Mouse (Mus musculus) liver, embryonic 16.5 days (tissue): ENCODE data around the gene Cyp1b1. TPM values are rescaled to one million over a fixed set of nuclear protein-coding genes. Genes with fewer than 3 reads are reported as not detected.

Experiments used
- ATAC-seq: fragments of 200-750 bp; cut with Nextera tagmentation; 2 replicates; pipeline ENCODE4 v1.8.0; 2017; ENCODE audit warnings: low read depth, mild to moderate bottlenecking, moderate number of reproducible peaks, moderate library complexity
- H3K27ac ChIP-seq: fragments of 300-500 bp; sonication (generic); 2 replicates; pipeline ENCODE4 v1.5.1; 2014; ENCODE audit warnings: mild to moderate bottlenecking, low read length
- H3K27me3 ChIP-seq: fragments of 300-500 bp; sonication (generic); 2 replicates; pipeline ENCODE4 v1.6.1; 2014; ENCODE audit warnings: low read depth, low read length, mixed read lengths; ENCODE audit not compliant: control insufficient read depth, insufficient read depth
- H3K36me3 ChIP-seq: fragments of 300-500 bp; sonication (generic); 2 replicates; pipeline ENCODE4 v1.6.1; 2014; ENCODE audit warnings: mild to moderate bottlenecking; ENCODE audit not compliant: control insufficient read depth, insufficient read depth
- H3K4me1 ChIP-seq: fragments of 300-500 bp; sonication (generic); 2 replicates; pipeline ENCODE4 v1.6.1; 2014; ENCODE audit warnings: low read depth, low read length, mixed read lengths; ENCODE audit not compliant: control insufficient read depth
- H3K4me2 ChIP-seq: fragments of 300-500 bp; sonication (generic); 2 replicates; pipeline ENCODE4 v1.6.1; 2014; ENCODE audit warnings: low read depth, low read length, mixed read lengths
- H3K4me3 ChIP-seq: fragments of 300-500 bp; sonication (generic); 2 replicates; pipeline ENCODE4 v1.5.1; 2014; ENCODE audit warnings: low read depth, mild to moderate bottlenecking, low read length
- H3K9ac ChIP-seq: fragments of 300-500 bp; sonication (generic); 2 replicates; pipeline ENCODE4 v1.6.1; 2014; ENCODE audit warnings: low read depth, low read length
- H3K9me3 ChIP-seq: fragments of 300-500 bp; sonication (generic); replicated peaks from 2 replicates; pipeline ENCODE4 v1.6.1; 2016; ENCODE audit warnings: low read length; ENCODE audit not compliant: control insufficient read depth
- WGBS: fragments of 180-500 bp; shearing (Covaris S2); extraction: QIAGEN DNeasy Blood & Tissue Kit; methylation state at CpG from one replicate; pipeline ENCODE4 v1.1.7; 2014; ENCODE audit not compliant: insufficient replicate concordance; 5-methylcytosine and 5-hydroxymethylcytosine counted together
- polyA plus RNA-seq: library from polyadenylated mRNA; unstranded; fragments of >200 nt; fragmentation: Nextera tagmentation; extraction: Ambion mirVana; gene quantifications from 2 replicates; pipeline ENCODE4 v1.2.1, GENCODE M21; 2015

The Cyp1b1 gene
- polyA plus RNA-seq, 1 experiment from 2014 or later, result 0.22 TPM

GRCm38 (mm10) chr17:79661848-79662247, 53.0 kb downstream of the Cyp1b1 start:
- no peaks in the 10 kb centered on the region for H3K4me1 ChIP-seq
- H3K4me3 ChIP-seq, result no peak overlapping the region
- H3K27ac ChIP-seq, result no peak overlapping the region
- no peak for ATAC-seq
- WGBS, result 54% methylated on average over 9 of the region's 9 CpGs
- no peak overlapping the region for H3K4me2 ChIP-seq
- no peaks in the 10 kb centered on the region for H3K9me3 ChIP-seq
- no peaks in the 10 kb centered on the region for H3K36me3 ChIP-seq
- H3K27me3 ChIP-seq, result no peaks in the 10 kb centered on the region
- no peak overlapping the region for H3K9ac ChIP-seq

GRCm38 (mm10) chr17:79661387-79661786, 53.5 kb downstream of the Cyp1b1 start:
- Histone ChIP-seq H3K4me2 (no peak overlapping the region), H3K27ac (no peak overlapping the region), H3K9ac (no peak overlapping the region), H3K4me1 (no peaks in the 10 kb centered on the region), H3K4me3 (no peak overlapping the region), H3K27me3 (no peaks in the 10 kb centered on the region), H3K36me3 (no peaks in the 10 kb centered on the region), H3K9me3 (no peaks in the 10 kb centered on the region)
- WGBS, result 43% methylated on average over 7 of the region's 7 CpGs
- ATAC-seq, result no peak

- no peak overlapping the region for H3K4me2 ChIP-seq
- peak; percentile 37; the same call in 1 of the 2 replicates for ATAC-seq
- WGBS, result 52% methylated on average over 8 of the region's 8 CpGs
Measured at GRCm38 (mm10) chr17:79658863-79659262, 56.0 kb downstream of the Cyp1b1 start.

GRCm38 (mm10) chr17:79658452-79658851, 56.4 kb downstream of the Cyp1b1 start:
- 23% methylated on average over 3 of the region's 3 CpGs for WGBS
- no peak overlapping the region for H3K4me2 ChIP-seq
- no peak overlapping the region for H3K4me3 ChIP-seq
- no peaks in the 10 kb centered on the region for H3K36me3 ChIP-seq
- no peaks in the 10 kb centered on the region for H3K4me1 ChIP-seq
- H3K9me3 ChIP-seq, result no peaks in the 10 kb centered on the region
- no peak overlapping the region for H3K27ac ChIP-seq
- no peak overlapping the region for H3K9ac ChIP-seq
- no peaks in the 10 kb centered on the region for H3K27me3 ChIP-seq
- peak; percentile 75 for ATAC-seq

More at GRCm38 (mm10) chr17:79658863-79659262, 56.0 kb downstream of the Cyp1b1 start:
- Histone ChIP-seq H3K36me3 (no peaks in the 10 kb centered on the region), H3K4me1 (no peaks in the 10 kb centered on the region), H3K9me3 (no peaks in the 10 kb centered on the region), H3K9ac (no peak overlapping the region), H3K4me3 (no peak overlapping the region), H3K27me3 (no peaks in the 10 kb centered on the region), H3K27ac (no peak overlapping the region)

- ATAC-seq, result no peak
- H3K27ac ChIP-seq, result no peak overlapping the region
- no peaks in the 10 kb centered on the region for H3K4me1 ChIP-seq
Measured at GRCm38 (mm10) chr17:79657785-79658184, 57.1 kb downstream of the Cyp1b1 start.

GRCm38 (mm10) chr17:79654187-79654586, 60.7 kb downstream of the Cyp1b1 start:
- H3K4me1 ChIP-seq, result no peaks in the 10 kb centered on the region
- ATAC-seq, result no peak
- WGBS, result 54% methylated on average over 3 of the region's 3 CpGs

More at GRCm38 (mm10) chr17:79657785-79658184, 57.1 kb downstream of the Cyp1b1 start:
- H3K27me3 ChIP-seq, result no peaks in the 10 kb centered on the region
- no peaks in the 10 kb centered on the region for H3K36me3 ChIP-seq
- 56% methylated on average over 9 of the region's 9 CpGs for whole genome bisulfite sequencing
- no peaks in the 10 kb centered on the region for H3K9me3 ChIP-seq
- H3K9ac ChIP-seq, result no peak overlapping the region
- H3K4me3 ChIP-seq, result no peak overlapping the region
- H3K4me2 ChIP-seq, result no peak overlapping the region

GRCm38 (mm10) chr17:79653171-79653570, 61.7 kb downstream of the Cyp1b1 start:
- Histone ChIP-seq H3K27me3 (no peaks in the 10 kb centered on the region), H3K4me3 (no peak overlapping the region), H3K4me2 (no peak overlapping the region), H3K4me1 (no peaks in the 10 kb centered on the region), H3K9me3 (no peaks in the 10 kb centered on the region), H3K9ac (no peak overlapping the region), H3K27ac (no peak overlapping the region), H3K36me3 (no peaks in the 10 kb centered on the region)
- WGBS, result 47% methylated on average over 1 of the region's 1 CpGs
- no peak for ATAC-seq

More at GRCm38 (mm10) chr17:79654187-79654586, 60.7 kb downstream of the Cyp1b1 start:
- H3K27me3 ChIP-seq, result no peaks in the 10 kb centered on the region
- no peak overlapping the region for H3K27ac ChIP-seq
- H3K4me3 ChIP-seq, result no peak overlapping the region
- no peaks in the 10 kb centered on the region for H3K36me3 ChIP-seq
- H3K9me3 ChIP-seq, result no peaks in the 10 kb centered on the region
- no peak overlapping the region for H3K9ac ChIP-seq
- no peak overlapping the region for H3K4me2 ChIP-seq

Other genes starting within 250 kb of the Cyp1b1 start
- 4.4 and 4.9 TPM in 2 replicates for gene Rmdn2, start 103.2 kb downstream of the Cyp1b1 start, polyA plus RNA-seq
- gene Atl2, start 181.1 kb upstream of the Cyp1b1 start, polyA plus RNA-seq, result 29.2 and 31.1 TPM in 2 replicates